Mouse (Mus musculus) myocyte (in vitro differentiated cells): Measurements from ENCODE around the gene Rapsn.
A peak's percentile ranks its signal among the peaks of the same experiment; 100 is the strongest.

Source experiments
- E2F4 ChIP-seq: IDR thresholded peaks from one replicate; pipeline ENCODE4 v1.6.1; 2011; ENCODE audit warnings: mild to moderate bottlenecking, control low read depth, moderate library complexity; ENCODE audit not compliant: insufficient read depth
- MAX ChIP-seq: IDR thresholded peaks from one replicate; pipeline ENCODE4 v1.6.1; 2011; ENCODE audit warnings: low read depth, mild to moderate bottlenecking, control low read depth
- MYOG ChIP-seq, 3 experiments: IDR thresholded peaks; one replicate each; pipeline ENCODE4 v1.6.1; 2011; ENCODE audit warnings: control low read depth in 2 of 3, low read depth in 2 of 3, mild to moderate bottlenecking in 2 of 3; ENCODE audit not compliant: insufficient read length in 2 of 3, control insufficient read depth in 1 of 3, insufficient read depth in 1 of 3
- POLR2A ChIP-seq: IDR thresholded peaks from one replicate; pipeline ENCODE4 v1.6.1; 2011; ENCODE audit warnings: low read depth, mild to moderate bottlenecking, control low read depth, moderate library complexity; ENCODE audit not compliant: insufficient read length
- POLR2AphosphoS2 ChIP-seq: IDR thresholded peaks from one replicate; pipeline ENCODE4 v1.6.1; 2011; ENCODE audit warnings: low read depth, control low read depth; ENCODE audit not compliant: insufficient read length
- TCF12 ChIP-seq: IDR thresholded peaks from one replicate; pipeline ENCODE4 v1.6.1; 2011; ENCODE audit warnings: mild to moderate bottlenecking, control low read depth; ENCODE audit not compliant: poor library complexity, insufficient read depth, severe bottlenecking
- TCF3 ChIP-seq: IDR thresholded peaks from one replicate; pipeline ENCODE4 v1.6.1; 2011; ENCODE audit warnings: low read depth, control low read depth; ENCODE audit not compliant: insufficient read length
- USF1 ChIP-seq: IDR thresholded peaks from one replicate; pipeline ENCODE4 v1.6.1; 2011; ENCODE audit warnings: low read depth, mild to moderate bottlenecking, control low read depth, moderate library complexity

GRCm38 (mm10) chr2:91071059-91071458, 35.6 kb downstream of the Rapsn start:
- TF ChIP-seq POLR2A (no peak), USF1 (no peak), TCF12 (no peak), TCF3 (no peak), MAX (no peak), E2F4 (no peak), MYOG (IDR thresholded peaks at IDR 0.05; ENCODE audit: control insufficient read depth in 1 of 3, insufficient read depth in 1 of 3, insufficient read length in 2 of 3, low read depth in 2 of 3) (no peak), POLR2AphosphoS2 (peak; percentile 59)
